Mouse (Mus musculus): ENCODE data around the gene Prpf19. TPM values are rescaled to one million over a fixed set of nuclear protein-coding genes. Genes with fewer than 3 reads are reported as not detected.

The Prpf19 gene
- polyA plus RNA-seq, 1 experiment, result 4.1 TPM

DNA sequence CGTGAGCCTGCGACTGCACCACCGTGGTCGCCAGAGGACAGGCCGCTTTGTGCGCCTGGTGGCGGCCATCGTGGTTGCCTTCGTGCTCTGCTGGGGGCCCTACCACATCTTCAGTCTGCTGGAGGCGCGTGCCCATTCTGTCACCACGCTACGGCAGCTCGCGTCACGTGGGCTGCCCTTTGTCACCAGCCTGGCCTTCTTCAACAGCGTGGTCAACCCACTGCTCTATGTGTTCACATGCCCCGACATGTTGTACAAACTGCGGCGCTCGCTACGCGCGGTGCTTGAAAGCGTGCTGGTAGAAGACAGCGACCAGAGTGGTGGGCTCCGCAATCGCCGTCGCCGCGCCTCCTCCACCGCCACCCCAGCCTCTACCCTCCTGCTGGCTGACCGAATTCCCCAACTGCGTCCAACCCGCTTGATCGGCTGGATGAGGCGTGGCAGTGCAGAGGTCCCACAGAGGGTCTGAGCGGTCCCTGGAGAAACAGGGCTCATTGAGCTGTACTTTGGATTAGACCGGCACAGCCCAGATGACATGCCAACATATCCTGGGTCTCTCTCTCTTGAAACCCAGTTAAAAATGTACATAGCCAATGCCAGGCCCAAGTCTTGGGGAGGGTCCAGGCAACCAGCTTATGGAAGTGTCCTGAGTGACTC lies 45.9 kb downstream of the Prpf19 start:
- Histone ChIP-seq H3K36me3 (ENCODE audit: control insufficient read depth) (peaks cover 40% of the 10 kb centered on the region), H3K4me3 (replicated peaks) (peak overlapping the region; percentile 62), H3K9me3 (ENCODE audit: control insufficient read depth, low read length) (peaks cover 3% of the 10 kb centered on the region), H3K4me1 (ENCODE audit: control insufficient read depth) (peaks cover 48% of the 10 kb centered on the region), H3K27me3 (ENCODE audit: control insufficient read depth) (no peaks in the 10 kb centered on the region)
- TF ChIP-seq GATA1 (IDR thresholded peaks at IDR 0.05; ENCODE audit: low read length) (no peak), TAL1 (IDR thresholded peaks at IDR 0.05; ENCODE audit: low read length) (no peak)

DNA sequence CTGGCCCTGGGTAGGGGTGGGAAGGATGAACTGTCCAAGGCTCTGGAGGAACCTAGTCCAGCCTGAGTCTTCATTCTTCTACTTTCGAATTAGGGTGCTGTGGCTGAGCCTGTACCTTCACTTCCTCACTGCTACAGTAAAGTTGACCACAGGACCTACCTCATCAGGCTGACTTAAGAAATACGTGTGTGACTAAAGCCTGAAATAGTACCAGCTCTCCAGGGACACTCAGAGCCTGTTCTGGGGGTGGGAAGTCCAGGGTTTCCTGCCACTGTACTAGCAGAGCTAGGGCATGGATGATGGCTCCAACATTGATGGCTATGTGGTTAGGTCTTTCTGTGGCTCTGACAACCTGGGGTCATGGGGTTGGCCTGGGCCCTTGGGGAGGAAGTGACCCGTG lies 48.9 kb downstream of the Prpf19 start:
- Histone ChIP-seq H3K9me3 (ENCODE audit: control insufficient read depth, low read length) (no peaks in the 10 kb centered on the region), H3K4me1 (ENCODE audit: control insufficient read depth) (peaks cover 50% of the 10 kb centered on the region), H3K4me3 (replicated peaks) (no peak overlapping the region), H3K36me3 (ENCODE audit: control insufficient read depth) (peaks cover 47% of the 10 kb centered on the region), H3K27me3 (ENCODE audit: control insufficient read depth) (no peaks in the 10 kb centered on the region)
- TF ChIP-seq GATA1 (IDR thresholded peaks at IDR 0.05; ENCODE audit: low read length), result no peak

GRCm38 (mm10) chr19:10946506-10946905 lies 51.5 kb downstream of the Prpf19 start:
- Histone ChIP-seq H3K4me1 (ENCODE audit: control insufficient read depth) (peaks cover 37% of the 10 kb centered on the region), H3K4me3 (replicated peaks) (peak overlapping the region; percentile 84), H3K27me3 (ENCODE audit: control insufficient read depth) (no peaks in the 10 kb centered on the region), H3K36me3 (ENCODE audit: control insufficient read depth) (peaks cover 46% of the 10 kb centered on the region), H3K9me3 (ENCODE audit: control insufficient read depth, low read length) (no peaks in the 10 kb centered on the region)
- TF ChIP-seq TAL1 (IDR thresholded peaks at IDR 0.05; ENCODE audit: low read length) (no peak; the same call in 2 of the 3 replicates), GATA1 (IDR thresholded peaks at IDR 0.05; ENCODE audit: low read length) (no peak)

GRCm38 (mm10) chr19:10947219-10947618 lies 52.2 kb downstream of the Prpf19 start:
- no peak for TF ChIP-seq GATA1 (IDR thresholded peaks at IDR 0.05; ENCODE audit: low read length)
- TF ChIP-seq TAL1 (IDR thresholded peaks at IDR 0.05; ENCODE audit: low read length), result no peak
- Histone ChIP-seq H3K36me3 (ENCODE audit: control insufficient read depth) (peaks cover 39% of the 10 kb centered on the region), H3K4me1 (ENCODE audit: control insufficient read depth) (peaks cover 37% of the 10 kb centered on the region)

GRCm38 (mm10) chr19:10948416-10948815 lies 53.4 kb downstream of the Prpf19 start:
- Histone ChIP-seq H3K4me3 (replicated peaks) (peak overlapping the region; percentile 84), H3K36me3 (ENCODE audit: control insufficient read depth) (peaks cover 28% of the 10 kb centered on the region), H3K27me3 (ENCODE audit: control insufficient read depth) (peaks cover 8% of the 10 kb centered on the region), H3K9me3 (ENCODE audit: control insufficient read depth, low read length) (no peaks in the 10 kb centered on the region), H3K4me1 (ENCODE audit: control insufficient read depth) (peaks cover 37% of the 10 kb centered on the region)
- no peak for TF ChIP-seq GATA1 (IDR thresholded peaks at IDR 0.05; ENCODE audit: low read length)
- no peak for TF ChIP-seq TAL1 (IDR thresholded peaks at IDR 0.05; ENCODE audit: low read length)

More at GRCm38 (mm10) chr19:10947219-10947618, 52.2 kb downstream of the Prpf19 start:
- peaks cover 2% of the 10 kb centered on the region; the same call in 1 of the 2 replicates for H3K27me3 ChIP-seq (ENCODE audit: control insufficient read depth)
- no peaks in the 10 kb centered on the region for H3K9me3 ChIP-seq (ENCODE audit: control insufficient read depth, low read length)
- peak overlapping the region; percentile 84 for H3K4me3 ChIP-seq (replicated peaks)

DNA sequence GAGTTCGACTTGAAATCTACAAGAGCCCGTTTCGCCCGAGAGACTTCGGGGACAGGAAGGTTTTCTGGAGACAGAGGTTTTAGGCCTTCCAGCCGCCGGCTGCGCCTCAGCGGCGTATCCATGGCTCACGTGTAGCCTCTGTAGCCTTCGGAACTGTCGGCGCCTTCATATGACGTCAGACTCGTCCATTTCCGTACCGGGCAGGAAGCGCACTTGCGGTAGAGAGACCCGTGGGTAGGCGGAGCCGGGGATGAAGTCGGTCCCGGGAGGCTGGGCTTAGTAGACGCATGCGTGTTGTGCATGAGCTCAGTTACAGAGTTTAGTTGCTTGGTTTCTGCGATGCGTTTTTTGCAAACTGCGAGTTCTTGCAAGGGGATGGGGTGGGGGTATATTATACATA lies 54.1 kb downstream of the Prpf19 start, which contains the start of gene Ccdc86:
Gene Ccdc86, minus strand, starts transcription at position 155 of the 400 bp plus-strand sequence.
- TF ChIP-seq GATA1 (IDR thresholded peaks at IDR 0.05; ENCODE audit: low read length) (no peak), TAL1 (IDR thresholded peaks at IDR 0.05; ENCODE audit: low read length) (no peak)
- H3K27me3 ChIP-seq (ENCODE audit: control insufficient read depth), result peaks cover 9% of the 10 kb centered on the region
- H3K4me1 ChIP-seq (ENCODE audit: control insufficient read depth), result peaks cover 37% of the 10 kb centered on the region
- peaks cover 21% of the 10 kb centered on the region for H3K36me3 ChIP-seq (ENCODE audit: control insufficient read depth)
- peak within 1 kb of the TSS; percentile 84 for H3K4me3 ChIP-seq (replicated peaks)
- no peaks in the 10 kb centered on the region for H3K9me3 ChIP-seq (ENCODE audit: control insufficient read depth, low read length)

GRCm38 (mm10) chr19:10949558-10949957 lies 54.5 kb downstream of the Prpf19 start:
- H3K9me3 ChIP-seq (ENCODE audit: control insufficient read depth, low read length), result no peaks in the 10 kb centered on the region
- H3K27me3 ChIP-seq (ENCODE audit: control insufficient read depth), result peaks cover 11% of the 10 kb centered on the region
- peaks cover 16% of the 10 kb centered on the region for H3K36me3 ChIP-seq (ENCODE audit: control insufficient read depth)
- no peak for TF ChIP-seq GATA1 (IDR thresholded peaks at IDR 0.05; ENCODE audit: low read length)
- peaks cover 37% of the 10 kb centered on the region for H3K4me1 ChIP-seq (ENCODE audit: control insufficient read depth)
- peak overlapping the region; percentile 84 for H3K4me3 ChIP-seq (replicated peaks)

GRCm38 (mm10) chr19:10952021-10952939 lies 57.2 kb downstream of the Prpf19 start:
- peaks cover 17% of the 10 kb centered on the region for H3K27me3 ChIP-seq (ENCODE audit: control insufficient read depth)
- H3K9me3 ChIP-seq (ENCODE audit: control insufficient read depth, low read length), result no peaks in the 10 kb centered on the region

More at GRCm38 (mm10) chr19:10952021-10952939, 57.2 kb downstream of the Prpf19 start:
- TF ChIP-seq GATA1 (IDR thresholded peaks at IDR 0.05; ENCODE audit: low read length), result no peak
- no peak for TF ChIP-seq TAL1 (IDR thresholded peaks at IDR 0.05; ENCODE audit: low read length)
- H3K4me3 ChIP-seq (replicated peaks), result no peak overlapping the region
- H3K36me3 ChIP-seq (ENCODE audit: control insufficient read depth), result no peaks in the 10 kb centered on the region
- peaks cover 19% of the 10 kb centered on the region for H3K4me1 ChIP-seq (ENCODE audit: control insufficient read depth)

Other genes starting within 250 kb of the Prpf19 start
- gene Pga5, start 217.2 kb upstream of the Prpf19 start, polyA plus RNA-seq (2012), result not detected in 2 replicates
- 2.4 and 3.2 TPM in 2 replicates for gene Vps37c, start 206.5 kb upstream of the Prpf19 start, polyA plus RNA-seq (2012)
- gene Cd5, start 156.2 kb upstream of the Prpf19 start, polyA plus RNA-seq (2012), result not detected in 2 replicates
- not detected in 2 replicates for gene Cd6, start 65.2 kb upstream of the Prpf19 start, polyA plus RNA-seq (2012)
- gene Slc15a3, start 55.5 kb upstream of the Prpf19 start, polyA plus RNA-seq (2012), result 0.30 and 0.67 TPM in 2 replicates
- 0.05 TPM in 2 replicates for gene Tmem132a, start 25.3 kb upstream of the Prpf19 start, polyA plus RNA-seq (2012)
- 1.3 and 1.4 TPM in 2 replicates for gene Tmem109, start 13.2 kb upstream of the Prpf19 start, polyA plus RNA-seq (2012)
- not detected in 2 replicates for gene Zp1, start 25.4 kb downstream of the Prpf19 start, polyA plus RNA-seq (2012)
- not detected in 2 replicates for gene Ptgdr2, start 41.9 kb downstream of the Prpf19 start, polyA plus RNA-seq (2012)
- 1.2 and 1.4 TPM in 2 replicates for gene Ccdc86, start 54.0 kb downstream of the Prpf19 start, polyA plus RNA-seq (2012)
- not detected in 2 replicates for gene Ms4a10, start 79.4 kb downstream of the Prpf19 start, polyA plus RNA-seq (2012)
- not detected in 2 replicates for gene Ms4a15, start 98.0 kb downstream of the Prpf19 start, polyA plus RNA-seq (2012)
- not detected in 2 replicates for gene Ms4a18, start 122.8 kb downstream of the Prpf19 start, polyA plus RNA-seq (2012)
- gene Ms4a8a, start 185.9 kb downstream of the Prpf19 start, polyA plus RNA-seq (2012), result not detected in 2 replicates
- not detected in 2 replicates for gene 1700017D01Rik, start 235.6 kb downstream of the Prpf19 start, polyA plus RNA-seq (2012)